Mouse (Mus musculus) common myeloid progenitor, adult 5-6 weeks (primary cell): Measurements from ENCODE around the gene Usp24. TPM values are rescaled to one million over a fixed set of nuclear protein-coding genes. Genes with fewer than 3 reads are reported as not detected.

Source experiments
- ATAC-seq: replicated peaks from 2 replicates; pipeline ENCODE4 v1.8.0; 2016; ENCODE audit warnings: low read depth, mild to moderate bottlenecking, moderate TSS enrichment, inconsistent platforms; ENCODE audit not compliant: poor library complexity, severe bottlenecking
- total RNA-seq: library from RNA; stranded (forward); fragments of 200-1000, 187-1606 nt; gene quantifications from 2 replicates; pipeline ENCODE4 v1.2.3, GENCODE M21; 2017

Usp24 gene
- total RNA-seq, 1 experiment from 2014 or later: 65.3 TPM

DNA sequence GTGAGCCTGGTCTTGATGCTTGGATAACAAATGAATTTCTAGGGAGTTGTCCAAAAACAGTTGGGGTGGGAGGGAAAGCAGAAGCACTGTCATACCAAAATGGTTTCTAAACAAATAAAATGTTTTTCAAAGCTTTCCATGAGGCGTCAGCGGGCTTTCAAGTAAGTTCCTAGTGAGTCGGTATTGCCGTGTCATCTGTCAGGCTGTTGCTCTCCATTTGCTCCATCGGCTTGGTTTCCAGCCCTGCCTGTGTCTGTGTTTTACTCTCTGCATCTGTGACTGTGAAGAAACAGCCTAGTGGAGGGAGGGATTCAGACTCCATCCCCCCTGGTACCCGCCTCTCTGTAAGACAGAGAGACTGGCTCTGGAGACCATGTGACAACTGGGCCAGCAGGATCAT is 103.8 kb downstream of the Usp24 start:
- no peak for ATAC-seq

- ATAC-seq: no peak
These were observed 106.6 kb downstream of the Usp24 start for GRCm38 (mm10) chr4:106422597-106422996.

DNA sequence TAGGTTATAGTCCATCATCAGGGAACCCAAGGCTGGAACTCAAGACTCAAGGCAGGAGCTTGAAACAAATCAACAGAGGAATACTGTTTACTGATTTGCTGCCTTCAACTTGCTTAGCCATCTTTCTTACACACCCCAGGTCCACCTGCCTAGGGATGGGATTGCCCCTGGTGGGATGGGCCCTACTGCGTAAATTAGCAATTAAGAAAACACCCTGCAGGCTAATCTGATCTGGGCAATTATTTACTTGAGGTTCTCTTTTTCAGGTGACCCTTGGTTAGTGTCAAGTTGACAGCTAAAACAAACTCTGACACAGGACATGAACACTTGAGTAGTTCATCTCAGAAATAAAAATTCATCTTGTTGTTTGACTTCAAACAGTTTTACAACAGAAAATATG is 108.5 kb downstream of the Usp24 start:
- ATAC-seq: no peak

DNA sequence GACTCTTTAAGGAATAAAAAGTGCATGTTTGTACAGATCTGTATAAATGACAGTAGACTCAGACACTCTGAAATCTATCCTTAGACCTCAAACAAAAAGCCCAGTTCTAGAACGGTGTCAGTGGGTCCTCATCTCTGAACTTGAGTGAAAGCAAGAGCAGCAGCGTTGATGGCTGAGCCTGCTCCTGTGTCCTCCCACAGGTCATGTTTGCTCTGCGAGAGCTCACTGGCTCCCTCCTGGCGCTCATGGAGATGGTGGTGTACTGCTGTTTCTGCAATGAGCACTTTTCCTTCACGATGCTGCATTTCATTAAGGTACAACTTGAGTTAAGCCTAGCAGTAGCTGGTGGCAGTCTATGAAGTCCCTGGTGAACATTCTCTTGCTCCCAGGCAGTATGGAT is 110.3 kb downstream of the Usp24 start:
- no peak for ATAC-seq

- ATAC-seq: no peak
These were observed 112.6 kb downstream of the Usp24 start for GRCm38 (mm10) chr4:106428616-106429015.

GRCm38 (mm10) chr4:106429106-106429505 is 113.1 kb downstream of the Usp24 start:
- ATAC-seq: no peak

- ATAC-seq: no peak
These were observed 114.4 kb downstream of the Usp24 start for GRCm38 (mm10) chr4:106430431-106430830.

DNA sequence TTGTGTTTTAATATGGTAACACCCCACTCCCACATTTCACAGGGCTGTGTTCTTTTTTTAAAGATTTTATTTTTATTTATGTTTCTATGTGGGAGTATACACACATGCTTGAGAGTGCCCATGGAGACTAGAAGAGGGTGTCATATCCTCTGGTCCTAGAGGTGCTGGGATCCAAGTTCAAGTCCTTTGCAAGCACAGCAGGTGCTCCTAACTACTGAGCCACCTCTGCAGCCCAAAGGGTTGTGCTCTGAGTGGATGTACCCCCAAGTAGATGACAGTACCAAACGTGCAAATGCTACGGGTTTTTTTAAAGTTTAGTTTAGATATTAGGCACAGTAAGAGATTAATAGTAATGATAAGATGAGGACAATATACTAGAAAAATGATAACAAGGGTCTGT is 119.4 kb downstream of the Usp24 start:
- ATAC-seq: no peak

- peak; percentile 80 for ATAC-seq
These were observed 120.5 kb downstream of the Usp24 start for GRCm38 (mm10) chr4:106436475-106436874.

DNA sequence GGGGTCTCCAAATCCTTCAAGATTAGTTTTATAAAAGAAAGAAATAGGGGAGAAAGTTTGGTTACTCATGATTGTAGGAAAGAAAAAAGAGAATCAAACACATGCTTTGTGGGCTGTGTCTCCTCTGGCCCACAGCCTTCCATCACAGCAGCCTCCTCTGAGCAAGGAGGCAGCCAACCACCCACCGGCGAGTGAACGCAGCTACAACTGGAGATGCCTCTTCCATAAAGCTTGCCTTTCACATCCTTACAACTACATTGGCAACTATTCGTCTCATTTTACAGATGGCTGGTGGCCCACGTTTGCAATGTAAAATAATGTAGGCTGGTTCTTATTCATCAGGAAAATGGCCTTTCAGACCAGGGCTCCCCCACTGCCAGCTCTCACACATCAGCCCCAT is 121.2 kb downstream of the Usp24 start:
- no peak for ATAC-seq

- ATAC-seq: no peak
These were observed 122.8 kb downstream of the Usp24 start for GRCm38 (mm10) chr4:106438763-106439162.

- no peak for ATAC-seq
These were observed 127.2 kb downstream of the Usp24 start for GRCm38 (mm10) chr4:106443182-106443581.

DNA sequence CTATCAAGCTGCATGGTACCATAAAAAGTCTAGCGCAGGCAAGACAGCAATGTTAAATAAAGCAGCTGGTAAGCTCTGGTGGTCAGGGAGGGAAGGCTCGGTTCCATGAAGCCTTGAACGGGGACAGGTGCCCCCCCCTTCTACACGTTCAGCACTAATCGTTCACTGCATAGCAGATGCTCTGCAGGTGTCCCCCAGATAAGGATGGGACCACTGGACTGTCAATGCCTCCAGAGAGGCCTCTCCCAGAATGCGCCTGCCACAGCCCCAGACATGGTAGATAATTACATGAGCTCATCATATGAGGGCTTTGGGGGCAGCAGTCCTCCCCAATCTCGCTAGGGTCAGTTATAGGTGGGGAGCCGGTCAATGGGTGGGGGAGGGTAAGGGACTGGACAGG is 133.3 kb downstream of the Usp24 start:
- ATAC-seq: no peak

GRCm38 (mm10) chr4:106452401-106452800 is 136.4 kb downstream of the Usp24 start:
- ATAC-seq: no peak

DNA sequence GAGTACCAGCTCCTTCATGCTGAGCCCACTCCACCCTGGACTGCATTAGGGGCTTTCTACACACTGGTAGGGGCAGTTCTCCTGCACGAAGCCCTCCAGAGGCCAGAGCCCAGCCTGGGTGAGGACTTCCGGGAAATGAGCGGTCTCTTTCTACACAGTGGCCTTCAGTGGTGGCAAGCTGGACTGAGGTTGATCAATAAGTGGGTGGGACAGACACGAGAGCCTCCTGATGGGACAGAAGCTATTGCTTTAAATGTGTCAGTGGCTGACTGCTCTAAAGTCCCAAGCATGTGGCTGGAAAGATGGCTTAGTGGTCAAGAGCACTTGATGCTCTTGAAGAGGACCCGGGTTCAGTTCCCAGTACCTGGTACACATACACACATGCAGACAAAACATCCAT is 137.1 kb downstream of the Usp24 start:
- ATAC-seq: no peak

- no peak for ATAC-seq
These were observed 137.5 kb downstream of the Usp24 start for GRCm38 (mm10) chr4:106453516-106453915.

- ATAC-seq: no peak
These were observed 138.5 kb downstream of the Usp24 start for GRCm38 (mm10) chr4:106454541-106454940.

DNA sequence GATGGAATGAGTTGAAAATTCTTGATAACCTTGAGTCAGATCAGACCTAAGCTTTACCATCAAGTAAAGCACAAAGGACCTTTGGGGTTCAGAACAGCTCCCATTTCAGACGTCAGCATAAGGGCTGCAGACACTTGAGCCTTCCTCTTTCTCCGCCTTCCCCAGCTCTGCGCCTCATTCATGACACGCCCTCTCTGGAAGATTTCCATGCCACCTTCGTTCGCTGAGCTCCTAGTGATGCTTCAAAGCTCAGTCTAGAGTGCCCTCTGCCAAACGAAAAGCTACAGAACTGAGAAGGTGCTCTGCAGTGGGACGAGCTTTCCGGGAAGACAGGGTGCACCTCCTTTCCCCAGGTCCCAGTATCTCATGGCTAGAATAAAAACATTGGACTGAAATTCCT is 146.0 kb downstream of the Usp24 start:
- ATAC-seq: no peak

DNA sequence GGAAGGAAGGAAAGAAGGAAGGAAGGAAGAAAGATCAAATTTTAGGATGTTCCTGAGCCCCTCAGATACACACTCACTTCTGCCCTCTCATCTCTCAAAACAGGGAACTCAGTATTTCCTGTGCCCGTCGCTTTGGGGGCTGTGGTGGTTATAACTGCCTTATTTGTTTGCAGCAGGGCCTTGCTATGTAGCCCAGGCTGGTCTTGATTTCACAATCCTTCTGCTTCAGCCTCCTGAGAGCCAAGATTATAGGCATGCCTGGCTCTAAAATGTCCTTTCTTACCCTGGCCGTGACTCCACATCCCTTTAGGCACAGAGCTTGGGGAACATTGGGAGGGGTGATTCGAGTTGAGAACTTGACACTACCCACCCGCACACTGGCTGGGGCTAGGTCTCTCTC is 146.5 kb downstream of the Usp24 start:
- ATAC-seq: peak; percentile 14; the same call in 1 of the 2 replicates

- ATAC-seq: no peak
These were observed 147.3 kb downstream of the Usp24 start for GRCm38 (mm10) chr4:106463174-106463801.

- no peak for ATAC-seq
These were observed 151.6 kb downstream of the Usp24 start for GRCm38 (mm10) chr4:106467420-106468110.

- ATAC-seq: no peak
These were observed 154.9 kb downstream of the Usp24 start for GRCm38 (mm10) chr4:106470921-106471320.
